Mouse (Mus musculus) cerebellum, adult 18-20 months (tissue): ENCODE data around the gene Gm49320.
"Not testable (repeated sequence)": the region's sequence is repeated elsewhere in the genome, so short reads cannot be mapped to it uniquely, and the experiment has no call there.

ENCODE experiments used
- DNase-seq, 2 experiments: peaks; one replicate each; pipeline ENCODE4 v3.0.0; 2021

The Gm49320 gene

DNA sequence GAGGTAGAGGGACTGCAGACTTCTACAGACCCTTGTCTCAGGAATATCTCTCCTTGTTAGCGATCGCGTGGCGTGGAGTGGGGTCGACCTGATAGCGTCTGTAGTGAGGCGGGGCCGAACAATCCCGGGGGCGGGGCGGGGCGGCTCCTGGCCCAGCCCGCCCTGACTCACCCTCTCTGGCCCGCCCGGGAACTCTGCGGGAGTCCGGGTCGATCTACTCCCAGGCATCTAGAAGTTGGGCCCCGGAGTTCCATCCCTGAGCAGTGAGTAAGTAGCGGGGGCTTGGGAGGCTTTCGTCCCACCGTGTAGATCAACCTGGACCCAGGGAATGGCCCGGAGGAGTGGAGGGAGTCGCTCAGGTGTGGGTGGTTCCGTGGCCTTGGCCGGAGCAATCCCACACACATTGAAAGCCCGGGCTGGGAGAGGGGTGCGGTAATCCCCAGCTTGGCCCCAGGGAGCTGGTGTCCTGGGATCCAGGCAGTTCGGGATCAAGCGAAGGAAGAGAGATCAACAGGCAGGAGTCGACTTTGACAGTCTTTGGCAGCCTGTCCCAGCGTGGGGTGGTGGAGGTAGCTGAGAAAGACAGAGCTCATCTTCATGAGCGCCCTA is 11.8 kb upstream of the Gm49320 start, which contains the start of gene Lrrc8e:
Lrrc8e (plus strand) TSS at position 89 of the 609 bp plus-strand sequence.
- no peak for DNase-seq

DNA sequence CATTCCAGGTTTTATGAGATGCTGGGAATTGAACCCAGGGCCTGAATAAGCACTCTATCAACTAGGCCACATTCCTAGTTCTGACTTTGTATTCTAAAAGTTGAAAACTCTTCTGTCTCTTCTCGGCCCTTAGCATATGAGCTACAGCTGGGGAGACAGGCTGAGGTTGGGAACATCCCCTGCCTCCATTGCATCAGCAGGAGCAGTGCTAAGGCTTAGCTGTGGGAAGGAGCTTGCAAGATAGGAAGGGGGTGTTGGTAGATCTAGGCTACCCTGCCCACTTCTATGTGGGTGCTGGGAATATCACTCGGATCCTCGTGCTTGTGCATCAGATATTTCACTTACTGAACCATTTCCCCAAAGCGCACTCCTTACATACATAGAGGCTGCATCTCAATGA is 10.7 kb upstream of the Gm49320 start:
- DNase-seq, result no peak

DNA sequence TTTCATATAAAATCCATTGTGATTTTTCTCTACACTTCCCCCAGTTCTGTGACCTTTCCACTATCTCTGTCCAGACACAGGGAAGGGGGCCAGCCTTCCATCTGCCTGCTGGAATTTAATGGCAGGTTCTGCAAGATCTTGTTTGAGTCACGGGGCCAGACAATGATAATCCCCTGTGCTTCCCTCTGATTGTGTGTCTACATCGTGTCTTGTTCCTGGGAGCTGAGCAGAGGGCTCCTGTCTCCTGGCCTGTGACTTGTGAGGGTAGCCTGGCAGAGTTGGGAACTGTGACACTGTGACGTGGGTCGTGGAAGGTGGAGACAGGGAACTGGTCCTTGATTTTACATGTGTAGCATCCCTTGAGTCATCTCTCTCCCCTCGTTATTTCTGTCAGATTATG is 8.9 kb upstream of the Gm49320 start:
- no peak for DNase-seq

- DNase-seq, result no peak
Measured at GRCm38 (mm10) chr8:4230612-4231351, 7.9 kb upstream of the Gm49320 start.

- no peak for DNase-seq
Measured at GRCm38 (mm10) chr8:4237814-4238433, 741 bp upstream of the Gm49320 start.

DNA sequence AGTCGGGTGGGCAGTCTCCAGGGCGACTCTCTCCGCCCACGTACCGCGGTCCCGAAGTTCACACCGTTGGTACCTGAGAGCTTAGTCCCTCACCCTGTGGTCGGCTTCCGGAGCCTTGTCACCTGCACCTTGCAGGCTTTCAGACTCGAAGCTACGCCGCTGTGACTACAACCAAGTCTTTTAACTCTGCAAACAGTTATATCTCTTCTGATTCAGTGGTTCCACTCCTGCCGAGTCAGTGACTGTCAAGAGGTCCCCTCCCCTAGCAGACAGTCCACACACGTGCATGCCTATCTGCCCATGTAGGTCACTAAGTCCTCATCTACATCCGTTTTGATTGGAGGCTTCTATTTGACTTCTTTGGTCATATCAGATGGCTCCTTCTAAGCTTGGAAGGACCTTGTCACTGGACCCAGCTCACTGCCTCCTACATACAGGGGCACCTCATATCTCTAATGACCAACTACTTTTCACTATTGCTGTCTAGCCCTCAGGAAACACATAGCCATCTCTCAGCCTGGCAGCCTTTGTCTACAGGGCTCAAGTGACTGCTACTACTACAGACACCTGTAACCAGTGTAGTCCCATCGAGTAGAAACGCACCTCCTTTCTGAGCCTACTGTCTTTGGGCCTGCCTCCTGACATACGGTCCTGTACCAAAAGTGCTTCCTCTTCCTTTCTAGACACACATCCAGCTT is 677 bp downstream of the Gm49320 start:
- DNase-seq, result no peak

DNA sequence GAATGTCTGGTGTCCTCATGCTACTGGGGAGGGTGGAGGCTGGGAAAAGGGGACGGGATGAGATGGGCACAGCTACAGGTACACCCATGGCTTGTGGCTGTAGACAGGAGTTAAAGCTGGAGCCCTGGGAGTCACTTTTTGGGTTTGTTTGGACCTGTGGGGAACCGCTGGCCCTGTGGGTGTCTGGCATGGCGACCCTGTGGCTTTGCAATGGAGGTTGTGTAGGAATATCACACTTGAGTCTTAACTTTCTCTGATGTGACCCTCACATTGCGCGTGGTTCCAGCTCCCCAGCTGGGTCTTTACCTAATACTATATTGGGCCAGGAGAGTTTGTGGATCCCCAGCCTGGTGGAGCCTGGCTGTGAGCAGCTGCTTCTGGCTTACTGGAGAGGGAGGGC is 6.4 kb downstream of the Gm49320 start:
- DNase-seq, result no peak

GRCm38 (mm10) chr8:4245737-4246136 is 7.1 kb downstream of the Gm49320 start:
- peak in 1 of 2 experiments; percentile 26 for DNase-seq

DNA sequence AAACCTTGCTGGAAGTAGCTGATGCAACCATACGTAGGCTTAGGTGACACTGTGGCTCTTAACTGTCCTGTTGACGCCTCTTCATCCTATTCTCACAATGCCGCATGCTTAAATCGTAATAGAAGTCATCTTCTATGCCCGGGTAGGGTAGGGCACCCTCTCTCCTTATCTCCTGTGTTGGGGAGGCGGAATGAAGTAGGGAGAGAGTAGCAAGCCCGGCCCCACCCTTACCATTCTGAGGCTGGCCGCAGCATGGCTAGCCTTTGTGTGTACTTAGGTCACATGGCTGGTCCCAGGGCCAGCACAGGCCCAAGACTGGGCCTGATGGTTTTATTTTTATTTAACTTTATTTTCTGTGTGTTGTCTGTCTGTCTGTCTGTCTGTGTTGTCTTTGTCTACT is 8.6 kb downstream of the Gm49320 start:
- DNase-seq, result no peak

GRCm38 (mm10) chr8:4247951-4248540 is 9.4 kb downstream of the Gm49320 start, which contains the start of gene Tgfbr3l:
TSS of gene Tgfbr3l (plus strand) at chr8:4248214.
- DNase-seq, result peak in 1 of 2 experiments; percentile 9

- DNase-seq, result no peak
Measured at GRCm38 (mm10) chr8:4249213-4249612, 10.5 kb downstream of the Gm49320 start.

DNA sequence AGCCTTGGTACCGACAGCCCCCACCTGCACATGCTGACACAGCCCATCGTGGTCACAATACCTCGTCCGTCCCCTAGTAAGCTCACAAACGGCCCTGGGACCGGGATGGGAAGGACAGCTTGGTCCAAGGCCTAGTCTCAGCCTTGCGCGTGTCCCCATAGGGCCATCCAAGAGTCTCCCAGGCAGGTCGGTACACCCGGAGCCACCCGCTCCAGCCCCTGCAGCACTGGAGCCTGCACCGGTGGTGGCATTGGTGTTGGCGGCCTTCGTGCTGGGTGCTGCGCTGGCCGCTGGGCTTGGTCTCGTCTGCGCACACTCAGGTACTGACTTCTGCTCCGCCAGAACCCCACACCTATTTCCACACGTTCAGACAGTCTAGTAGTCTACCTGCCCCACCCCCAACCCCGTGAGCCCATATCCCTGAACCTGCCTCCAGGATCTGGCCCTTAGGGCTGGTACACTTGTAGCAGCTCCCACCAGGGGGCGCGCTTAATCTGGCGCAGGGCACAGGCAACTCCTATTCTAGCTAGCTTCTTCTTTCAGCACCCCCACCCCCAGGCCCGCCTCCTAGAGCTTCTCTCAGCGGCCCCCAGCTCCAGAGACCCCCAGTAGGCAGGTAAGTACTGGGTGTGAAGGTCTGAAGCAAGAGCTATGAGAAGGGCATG is 11.8 kb downstream of the Gm49320 start:
- peak; percentile 82 to 86 for DNase-seq

GRCm38 (mm10) chr8:4252116-4252760 is 13.6 kb downstream of the Gm49320 start:
- no peak for DNase-seq

- DNase-seq, result peak; percentile 88 to 95
Measured at GRCm38 (mm10) chr8:4252934-4253841, 14.5 kb downstream of the Gm49320 start, which contains the start of gene Snapc2. TSS of gene Snapc2 (plus strand) at chr8:4253080.

DNA sequence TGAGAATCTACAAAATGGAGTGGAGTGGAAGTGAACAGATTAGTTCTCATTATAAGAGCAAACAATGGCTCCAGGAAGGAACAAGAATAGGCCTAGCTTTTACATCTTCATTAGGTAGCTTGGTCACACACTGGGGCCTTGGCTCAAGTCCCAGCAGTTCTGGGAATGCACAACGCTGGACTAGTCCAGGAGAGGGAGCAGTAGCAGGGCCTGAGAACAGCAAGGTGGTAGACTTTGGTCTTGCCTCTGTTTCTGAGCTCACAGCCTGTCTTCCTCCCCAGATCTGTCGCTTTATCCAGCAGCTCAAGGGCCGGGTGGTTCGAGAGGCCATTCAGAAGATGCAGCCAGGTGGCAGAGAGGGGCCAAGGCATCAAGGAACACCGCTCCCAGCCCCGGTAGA is 15.3 kb downstream of the Gm49320 start:
- peak; percentile 80 for DNase-seq

DNA sequence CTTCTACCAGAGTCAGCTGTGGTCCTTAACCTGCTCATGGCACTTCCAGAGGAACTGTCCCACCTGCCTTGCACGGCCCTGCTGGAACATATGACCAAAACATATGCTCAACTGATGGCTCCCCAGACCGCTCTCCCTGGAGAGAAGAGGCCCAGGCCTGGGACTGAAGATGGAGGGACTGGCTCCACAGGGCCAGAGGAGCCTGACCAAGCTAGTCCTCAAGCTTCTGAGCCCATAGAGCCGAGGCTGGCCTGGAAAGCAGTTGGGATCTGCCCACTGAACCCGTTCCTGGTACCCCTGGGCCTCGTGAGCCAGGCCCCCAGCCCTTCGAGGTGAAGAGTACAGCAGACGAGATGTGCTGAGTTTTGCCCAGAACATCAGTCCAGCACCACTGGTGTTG is 16.8 kb downstream of the Gm49320 start:
- DNase-seq, result not testable (repeated sequence)

GRCm38 (mm10) chr8:4256911-4257310 is 18.2 kb downstream of the Gm49320 start:
- no peak for DNase-seq

- DNase-seq, result no peak
Measured at GRCm38 (mm10) chr8:4257350-4257749, 18.7 kb downstream of the Gm49320 start.

- peak; percentile 50 to 67 for DNase-seq
Measured at GRCm38 (mm10) chr8:4258233-4258632, 19.6 kb downstream of the Gm49320 start.

DNA sequence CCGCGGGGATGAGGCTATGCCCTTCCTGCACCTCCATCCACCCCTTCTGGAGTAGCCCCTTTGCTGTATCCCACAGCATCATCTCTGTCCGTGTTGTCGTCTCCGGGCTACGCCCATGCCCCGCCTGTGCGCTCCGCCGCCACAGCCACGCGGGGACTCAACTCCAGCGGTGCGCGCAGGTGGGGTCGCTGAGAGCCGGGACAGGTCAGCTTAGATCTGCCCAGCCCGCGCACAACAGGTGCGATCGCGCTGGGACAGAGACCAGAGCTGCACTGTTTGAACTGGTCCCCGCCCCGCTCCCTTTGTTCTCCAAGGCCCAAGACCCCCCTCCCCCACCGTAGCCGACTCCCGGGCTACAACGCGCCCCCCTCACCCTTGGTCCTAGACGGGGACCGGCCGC is 20.0 kb downstream of the Gm49320 start:
- DNase-seq, result no peak
